Mouse (Mus musculus): Measurements from ENCODE around the gene Jam2. TPM values are rescaled to one million over a fixed set of nuclear protein-coding genes. Genes with fewer than 3 reads are reported as not detected.

The Jam2 gene
- 37.2 TPM for polyA plus RNA-seq (2012; fragmentation: generic; extraction: Trizol)

DNA sequence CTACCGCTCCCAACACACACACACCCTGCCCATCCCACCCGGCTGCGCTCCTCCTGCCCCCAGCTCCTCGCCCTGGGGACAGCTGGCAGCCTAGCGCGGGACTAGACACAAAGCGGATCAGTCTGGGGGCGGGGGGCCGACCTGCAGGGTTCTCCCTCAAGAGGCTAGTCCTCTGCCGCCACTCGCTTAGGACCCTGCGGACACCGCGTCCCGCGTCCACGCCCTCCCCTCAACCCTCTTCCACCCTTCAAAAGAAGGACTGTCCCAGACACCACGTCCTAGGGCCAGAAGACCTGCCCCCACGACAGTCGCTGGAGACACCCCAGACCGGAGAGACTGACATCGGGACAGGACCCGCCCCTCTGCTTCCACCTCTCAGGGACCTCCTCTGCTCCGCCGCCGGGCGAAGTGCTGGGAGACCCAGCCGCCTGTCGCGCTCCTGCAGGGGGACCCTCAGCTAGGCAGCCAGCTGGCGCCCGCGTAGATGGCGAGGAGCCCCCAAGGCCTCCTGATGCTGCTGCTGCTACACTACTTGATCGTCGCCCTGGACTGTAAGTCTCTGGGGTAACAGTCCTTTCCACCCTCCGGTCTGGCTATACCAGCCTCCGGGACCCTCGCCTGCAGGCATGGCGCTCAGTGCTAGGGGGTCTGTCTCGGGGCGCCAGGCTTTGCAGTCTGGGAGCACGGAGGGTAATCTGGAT, at the start of gene Jam2:
Gene Jam2, plus strand, starts transcription at position 121 of the 701 bp plus-strand sequence.
- Histone ChIP-seq H3K4me3 (peak within 1 kb of the TSS; percentile 88), H3K4me2 (ENCODE audit: low read depth) (peak within 1 kb of the TSS; percentile 86), H3K79me2 (ENCODE audit: control insufficient read depth, insufficient read depth) (peaks cover 36% of the 10 kb centered on the region), H3ac (ENCODE audit: control insufficient read depth, insufficient read length) (peak within 1 kb of the TSS; percentile 54), H3K36me3 (ENCODE audit: control insufficient read depth, insufficient read depth) (no peaks in the 10 kb centered on the region), H3K27me3 (ENCODE audit: control insufficient read depth, insufficient read depth, insufficient read length) (no peaks in the 10 kb centered on the region)
- TF ChIP-seq SRF (IDR thresholded peaks at IDR 0.05; ENCODE audit: control insufficient read depth, insufficient read length, low read depth) (no peak), REST (IDR thresholded peaks at IDR 0.05; ENCODE audit: insufficient read depth, insufficient read length) (no peak), MYOD1 (IDR thresholded peaks at IDR 0.05; ENCODE audit: control insufficient read depth in 1 of 3, insufficient read length in 2 of 3, low read depth in 2 of 3) (peak in 2 of 3 experiments; percentile 80 to 91), CEBPB (IDR thresholded peaks at IDR 0.05; ENCODE audit: insufficient read depth, poor library complexity, severe bottlenecking) (no peak), POLR2AphosphoS2 (IDR thresholded peaks at IDR 0.05; ENCODE audit: insufficient read length, low read depth) (no peak), POLR2A (IDR thresholded peaks at IDR 0.05; ENCODE audit: insufficient read length, low read depth) (peak; percentile 69), USF1 (IDR thresholded peaks at IDR 0.05; ENCODE audit: low read depth) (no peak), MYOG (IDR thresholded peaks at IDR 0.05; ENCODE audit: control insufficient read depth in 1 of 3, insufficient read depth in 1 of 3, insufficient read length in 2 of 3, low read depth in 2 of 3) (peak; percentile 44 to 95 (median 93))

GRCm38 (mm10) chr16:84734806-84735165, 39.1 kb upstream of the Jam2 start:
- Histone ChIP-seq H3K36me3 (ENCODE audit: control insufficient read depth, insufficient read depth) (peaks cover 22% of the 10 kb centered on the region), H3K4me3 (peak overlapping the region; percentile 84), H3K4me2 (ENCODE audit: low read depth) (peak overlapping the region; percentile 96), H3K79me2 (ENCODE audit: control insufficient read depth, insufficient read depth) (peaks cover 14% of the 10 kb centered on the region), H3K27me3 (ENCODE audit: control insufficient read depth, insufficient read depth, insufficient read length) (no peaks in the 10 kb centered on the region), H3ac (ENCODE audit: control insufficient read depth, insufficient read length) (no peak overlapping the region)
- TF ChIP-seq MAX (IDR thresholded peaks at IDR 0.05; ENCODE audit: low read depth): no peak
- TF ChIP-seq REST (IDR thresholded peaks at IDR 0.05; ENCODE audit: insufficient read depth, insufficient read length): no peak
- no peak for TF ChIP-seq MYOD1 (IDR thresholded peaks at IDR 0.05; ENCODE audit: control insufficient read depth in 1 of 3, insufficient read length in 2 of 3, low read depth in 2 of 3)
- no peak for TF ChIP-seq E2F4 (IDR thresholded peaks at IDR 0.05; ENCODE audit: insufficient read depth)
- no peak for TF ChIP-seq POLR2A (IDR thresholded peaks at IDR 0.05; ENCODE audit: insufficient read length, low read depth)

- TF ChIP-seq MAX (IDR thresholded peaks at IDR 0.05; ENCODE audit: low read depth) (no peak), POLR2A (IDR thresholded peaks at IDR 0.05; ENCODE audit: insufficient read length, low read depth) (peak; percentile 78), MYOD1 (IDR thresholded peaks at IDR 0.05; ENCODE audit: control insufficient read depth in 1 of 3, insufficient read length in 2 of 3, low read depth in 2 of 3) (peak in 1 of 3 experiments; percentile 17), TCF3 (IDR thresholded peaks at IDR 0.05; ENCODE audit: insufficient read length, low read depth) (no peak), USF1 (IDR thresholded peaks at IDR 0.05; ENCODE audit: low read depth) (no peak), TCF12 (IDR thresholded peaks at IDR 0.05; ENCODE audit: insufficient read depth, poor library complexity, severe bottlenecking) (peak; percentile 2), MYOG (IDR thresholded peaks at IDR 0.05; ENCODE audit: control insufficient read depth in 1 of 3, insufficient read depth in 1 of 3, insufficient read length in 2 of 3, low read depth in 2 of 3) (peak in 1 of 3 experiments; percentile 44), REST (IDR thresholded peaks at IDR 0.05; ENCODE audit: insufficient read depth, insufficient read length) (no peak), CEBPB (IDR thresholded peaks at IDR 0.05; ENCODE audit: insufficient read depth, poor library complexity, severe bottlenecking) (no peak), SRF (IDR thresholded peaks at IDR 0.05; ENCODE audit: control insufficient read depth, insufficient read length, low read depth) (no peak), POLR2AphosphoS2 (IDR thresholded peaks at IDR 0.05; ENCODE audit: insufficient read length, low read depth) (peak; percentile 82), E2F4 (IDR thresholded peaks at IDR 0.05; ENCODE audit: insufficient read depth) (peak; percentile 45)
- H3K4me2 ChIP-seq (ENCODE audit: low read depth): peak within 1 kb of the TSS; percentile 96
These were observed 38.5 kb upstream of the Jam2 start, which contains the start of gene Mrpl39 for GRCm38 (mm10) chr16:84735166-84736105. Gene Mrpl39, minus strand, starts transcription at chr16:84735742.

DNA sequence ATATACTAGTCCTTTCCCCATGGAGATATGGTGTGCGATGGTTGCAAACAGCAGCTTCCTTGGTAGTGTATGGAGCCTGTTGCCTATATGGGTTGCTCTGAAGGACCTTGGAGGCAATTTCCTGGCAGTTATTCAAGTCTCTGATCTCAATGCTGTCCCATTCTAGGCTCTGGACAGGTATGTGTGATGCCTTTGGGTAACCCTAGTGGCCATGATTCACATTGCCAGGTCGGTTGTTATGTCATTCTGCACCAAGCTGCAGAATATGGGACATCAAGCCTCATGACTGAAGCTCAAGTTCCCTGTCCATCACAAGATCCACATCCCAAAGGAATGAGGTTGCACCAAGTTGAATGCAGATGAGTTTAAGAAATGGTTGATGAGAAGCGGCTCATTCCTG, 36.6 kb upstream of the Jam2 start:
- TF ChIP-seq E2F4 (IDR thresholded peaks at IDR 0.05; ENCODE audit: insufficient read depth) (no peak), SRF (IDR thresholded peaks at IDR 0.05; ENCODE audit: control insufficient read depth, insufficient read length, low read depth) (no peak), MYOD1 (IDR thresholded peaks at IDR 0.05; ENCODE audit: control insufficient read depth in 1 of 3, insufficient read length in 2 of 3, low read depth in 2 of 3) (no peak), CEBPB (IDR thresholded peaks at IDR 0.05; ENCODE audit: insufficient read depth, poor library complexity, severe bottlenecking) (no peak), POLR2AphosphoS2 (IDR thresholded peaks at IDR 0.05; ENCODE audit: insufficient read length, low read depth) (no peak), MYOG (IDR thresholded peaks at IDR 0.05; ENCODE audit: control insufficient read depth in 1 of 3, insufficient read depth in 1 of 3, insufficient read length in 2 of 3, low read depth in 2 of 3) (no peak), USF1 (IDR thresholded peaks at IDR 0.05; ENCODE audit: low read depth) (no peak), TCF12 (IDR thresholded peaks at IDR 0.05; ENCODE audit: insufficient read depth, poor library complexity, severe bottlenecking) (no peak), MAX (IDR thresholded peaks at IDR 0.05; ENCODE audit: low read depth) (no peak), REST (IDR thresholded peaks at IDR 0.05; ENCODE audit: insufficient read depth, insufficient read length) (no peak), POLR2A (IDR thresholded peaks at IDR 0.05; ENCODE audit: insufficient read length, low read depth) (no peak), TCF3 (IDR thresholded peaks at IDR 0.05; ENCODE audit: insufficient read length, low read depth) (no peak)
- Histone ChIP-seq H3K36me3 (ENCODE audit: control insufficient read depth, insufficient read depth) (peaks cover 3% of the 10 kb centered on the region), H3K4me3 (no peak overlapping the region), H3K27me3 (ENCODE audit: control insufficient read depth, insufficient read depth, insufficient read length) (no peaks in the 10 kb centered on the region), H3ac (ENCODE audit: control insufficient read depth, insufficient read length) (no peak overlapping the region), H3K79me2 (ENCODE audit: control insufficient read depth, insufficient read depth) (peaks cover 14% of the 10 kb centered on the region), H3K4me2 (ENCODE audit: low read depth) (no peak overlapping the region)

More at GRCm38 (mm10) chr16:84735166-84736105, 38.5 kb upstream of the Jam2 start, which contains the start of gene Mrpl39:
- Histone ChIP-seq H3K79me2 (ENCODE audit: control insufficient read depth, insufficient read depth) (peaks cover 14% of the 10 kb centered on the region), H3K4me3 (peak within 1 kb of the TSS; percentile 84), H3ac (ENCODE audit: control insufficient read depth, insufficient read length) (no peak within 1 kb of the TSS), H3K36me3 (ENCODE audit: control insufficient read depth, insufficient read depth) (peaks cover 19% of the 10 kb centered on the region), H3K27me3 (ENCODE audit: control insufficient read depth, insufficient read depth, insufficient read length) (no peaks in the 10 kb centered on the region)
